8 mouse cellular contexts compared by ENCODE assay signal in genomic region chr2:152830021-152830921, GRCm38 (mm10). TPM values are rescaled to one million over a fixed set of nuclear protein-coding genes. Genes with fewer than 3 reads are reported as not detected.
A peak's percentile ranks its signal among the peaks of the same experiment; 100 is the strongest.
DNase-seq lines count a peak whose midpoint lies in the region; ATAC-seq lines count a peak whose summit lies in the region.

No protein-coding gene starts in this region.

- no peaks in the 10 kb centered on the region for H3K9me3 ChIP-seq in intestine, embryonic 16.5 days (ENCODE audit: control insufficient read depth, low read length)
- no peaks in the 10 kb centered on the region for H3K9me3 ChIP-seq in midbrain, embryonic 11.5 days (ENCODE audit: control insufficient read depth, low read length)

- H3K27ac ChIP-seq in intestine, embryonic 16.5 days (ENCODE audit: low read length), result peak overlapping the region; percentile 98
- peak overlapping the region; percentile 97 for H3K27ac ChIP-seq in midbrain, embryonic 11.5 days (ENCODE audit: low read depth, low read length)

- peak overlapping the region; percentile 93 for H3K9ac ChIP-seq in intestine, embryonic 16.5 days (ENCODE audit: low read depth, low read length)
- H3K9ac ChIP-seq in midbrain, embryonic 11.5 days (ENCODE audit: low read length), result peak overlapping the region; percentile 97

- no peaks in the 10 kb centered on the region for H3K27me3 ChIP-seq in intestine, embryonic 16.5 days (replicated peaks; ENCODE audit: control insufficient read depth, insufficient read depth, low read length)
- no peaks in the 10 kb centered on the region for H3K27me3 ChIP-seq in midbrain, embryonic 11.5 days (ENCODE audit: control insufficient read depth, insufficient read depth, low read length)

- WGBS in intestine, embryonic 16.5 days, result 2% methylated on average over 31 of the region's 31 CpGs
- 2% methylated on average over 30 of the region's 31 CpGs for WGBS in midbrain, embryonic 11.5 days

- DNase-seq in adrenal gland, postnatal 10 days, result peak; percentile 96
- DNase-seq in embryo, embryonic 9.5 days (ENCODE audit: extremely low spot score), result peak; percentile 86
- DNase-seq in gastrocnemius, postnatal 4 days (ENCODE audit: low spot score in 2 of 2), result peak; percentile 85 to 92
- DNase-seq in left cerebral cortex, postnatal 4 days, result peak; percentile 89
- peak; percentile 87 for DNase-seq in midbrain, embryonic 11.5 days (ENCODE audit: low spot score, missing footprints)
- peak; percentile 86 for DNase-seq in right cerebral cortex, postnatal 4 days
- peak; percentile 89 for DNase-seq in yolk sac, embryonic 10.5 days (ENCODE audit: low spot score)

- intact Hi-C loops in left cerebral cortex, postnatal 4 days (cut with DNase I), result loop anchor here (2.0 to 10.0 kb wide), 2 partner anchors 133 to 215 kb away; no protein-coding TSS in a partner anchor

- H3K36me3 ChIP-seq in intestine, embryonic 16.5 days (ENCODE audit: control insufficient read depth, insufficient read depth, low read length), result no peaks in the 10 kb centered on the region
- peaks cover 2% of the 10 kb centered on the region; the same call in 1 of the 2 replicates for H3K36me3 ChIP-seq in midbrain, embryonic 11.5 days (ENCODE audit: control insufficient read depth, insufficient read depth, low read length)

- H3K4me2 ChIP-seq in intestine, embryonic 16.5 days (ENCODE audit: low read depth, low read length), result peak overlapping the region; percentile 53
- H3K4me2 ChIP-seq in midbrain, embryonic 11.5 days, result peak overlapping the region; percentile 52

- H3K4me3 ChIP-seq in intestine, embryonic 16.5 days (ENCODE audit: low read length), result peak overlapping the region; percentile 82
- H3K4me3 ChIP-seq in midbrain, embryonic 11.5 days (ENCODE audit: low read depth, low read length), result peak overlapping the region; percentile 69

- H3K4me1 ChIP-seq in intestine, embryonic 16.5 days (ENCODE audit: control insufficient read depth, insufficient read depth, low read length), result peaks cover 44% of the 10 kb centered on the region
- H3K4me1 ChIP-seq in midbrain, embryonic 11.5 days (ENCODE audit: control insufficient read depth, insufficient read depth, low read length), result peaks cover 35% of the 10 kb centered on the region

- peak; percentile 81 for ATAC-seq in intestine, embryonic 16.5 days
- ATAC-seq in midbrain, embryonic 11.5 days (ENCODE audit: low FRiP score), result peak; percentile 76

RNA-seq across cellular contexts. Expression of gene Bcl2l1, which starts 1.3 kb away (rescaled TPM):
- total RNA-seq in adrenal gland, postnatal 10 days (2021), result 10 to 100 TPM; 49.3 to 56.2 TPM
- 10 to 100 TPM; 24.5 to 29.2 TPM for total RNA-seq in gastrocnemius, postnatal 4 days (2021)
- polyA plus RNA-seq in intestine, embryonic 16.5 days (2015; fragmentation: Nextera tagmentation; extraction: Ambion mirVana), result 65.8 and 66.8 TPM in 2 replicates
- total RNA-seq in left cerebral cortex, postnatal 4 days (2021), result 100 to 1,000 TPM; 113 to 116 TPM
- polyA plus RNA-seq in midbrain, embryonic 11.5 days (2014; fragmentation: Nextera tagmentation; extraction: Ambion mirVana), result 120 and 125 TPM in 2 replicates

RNA-seq across cellular contexts. Expression of gene Tpx2, which starts 17.5 kb away (rescaled TPM):
- total RNA-seq in adrenal gland, postnatal 10 days (2021), result 10 to 100 TPM; 18.4 to 21.4 TPM
- 10 to 100 TPM; 22.2 to 24.0 TPM for total RNA-seq in gastrocnemius, postnatal 4 days (2021)
- 45.7 and 51.5 TPM in 2 replicates for polyA plus RNA-seq in intestine, embryonic 16.5 days (2015; fragmentation: Nextera tagmentation; extraction: Ambion mirVana)
- 10 to 100 TPM in 1 of 2 experiments, 1 to 10 TPM in 1; 9.8 to 11.0 TPM for total RNA-seq in left cerebral cortex, postnatal 4 days (2021)
- polyA plus RNA-seq in midbrain, embryonic 11.5 days (2014; fragmentation: Nextera tagmentation; extraction: Ambion mirVana), result 166 and 187 TPM in 2 replicates

Comparison
In these comparisons a context has a peak if more than half of its experiments do, and no peak if none do; other contexts are left out.
1. Peak in every context shown above with its lines: DNase-seq, ATAC-seq, H3K4me3 ChIP-seq and H3K27ac ChIP-seq.